Mouse (Mus musculus) adrenal gland (tissue): Measurements from ENCODE around the gene Calr.
"Not testable (repeated sequence)": the region's sequence is repeated elsewhere in the genome, so short reads cannot be mapped to it uniquely, and the experiment has no call there.

Experiments used
- intact Hi-C: fragments of 180-260 bp; cut with DNase I; formaldehyde crosslinking; loops from one replicate; pipeline ENCODE4 v1.15.1; 2025

The Calr gene

GRCm38 (mm10) chr8:84845355-84846093 lies 1.2 kb downstream of the Calr start:
- intact Hi-C loops, result no loop called here

DNA sequence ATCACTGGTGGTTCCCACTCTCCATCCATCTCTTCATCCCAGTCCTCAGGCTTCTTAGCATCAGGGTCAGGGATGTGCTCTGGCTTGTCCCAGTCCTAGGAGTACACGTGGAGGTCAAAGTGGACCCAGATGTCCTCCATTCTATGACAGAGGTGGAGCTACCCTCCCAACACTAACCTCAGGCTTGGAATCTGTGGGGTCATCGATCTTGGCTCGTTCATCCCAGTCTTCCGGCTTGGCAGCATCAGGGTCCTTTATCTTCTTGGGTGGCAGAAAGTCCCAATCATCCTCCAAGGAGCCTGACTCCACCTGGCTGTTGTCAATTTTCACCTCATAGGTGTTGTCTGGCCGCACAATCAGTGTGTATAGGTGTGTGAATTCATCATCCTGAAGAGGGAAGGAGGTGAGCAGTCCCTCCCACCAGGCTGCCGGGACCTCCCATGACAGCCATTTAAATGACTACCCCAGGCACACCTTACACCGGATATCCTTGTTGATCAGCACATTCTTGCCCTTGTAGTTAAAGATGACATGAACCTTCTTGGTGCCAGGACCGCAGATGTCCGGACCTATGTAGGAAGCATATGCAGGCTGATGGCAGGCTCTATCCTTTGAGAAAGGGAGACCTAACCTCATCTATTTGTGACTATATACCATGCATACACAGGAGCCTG lies 2.2 kb downstream of the Calr start:
- intact Hi-C loops, result no loop called here

GRCm38 (mm10) chr8:84841514-84841913 lies 5.2 kb downstream of the Calr start:
- intact Hi-C loops, result no loop called here

GRCm38 (mm10) chr8:84840248-84840999 lies 6.3 kb downstream of the Calr start, which contains the start of gene Rad23a:
TSS of gene Rad23a (minus strand) at chr8:84840665.
- intact Hi-C loops, result no loop called here

- intact Hi-C loops, result no loop called here
These were observed 6.9 kb downstream of the Calr start for GRCm38 (mm10) chr8:84839875-84840247.

- intact Hi-C loops, result no loop called here
These were observed 7.3 kb downstream of the Calr start for GRCm38 (mm10) chr8:84839411-84839810.

- intact Hi-C loops, result no loop called here
These were observed 8.2 kb downstream of the Calr start for GRCm38 (mm10) chr8:84838513-84838912.

DNA sequence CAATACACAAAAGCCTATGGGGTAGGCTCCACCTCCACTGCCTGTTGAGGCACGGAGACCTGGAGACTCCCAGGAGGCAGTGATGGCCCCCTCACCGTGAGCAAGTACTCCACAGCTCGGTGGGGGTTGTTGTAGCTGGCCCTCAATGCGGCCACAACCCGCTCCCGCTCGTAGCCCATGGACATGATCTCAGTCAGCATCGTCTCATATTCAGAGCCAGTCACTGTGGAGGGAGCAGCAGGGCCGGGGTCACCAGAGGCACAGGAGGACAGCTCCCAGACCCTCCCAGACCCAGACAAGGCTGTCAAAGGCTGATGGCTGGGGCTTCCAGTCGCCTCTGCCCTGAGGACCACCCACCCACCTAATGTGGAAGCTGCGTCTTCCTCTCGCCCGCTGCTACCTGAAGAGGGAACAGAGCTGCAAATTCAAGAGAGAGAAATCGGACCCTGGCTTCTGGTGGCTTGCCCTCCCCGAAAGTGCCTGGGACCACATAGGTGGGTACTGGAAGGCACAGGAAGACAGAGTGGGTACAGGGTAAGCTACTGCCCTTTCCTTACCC lies 8.7 kb downstream of the Calr start:
- intact Hi-C loops, result no loop called here

DNA sequence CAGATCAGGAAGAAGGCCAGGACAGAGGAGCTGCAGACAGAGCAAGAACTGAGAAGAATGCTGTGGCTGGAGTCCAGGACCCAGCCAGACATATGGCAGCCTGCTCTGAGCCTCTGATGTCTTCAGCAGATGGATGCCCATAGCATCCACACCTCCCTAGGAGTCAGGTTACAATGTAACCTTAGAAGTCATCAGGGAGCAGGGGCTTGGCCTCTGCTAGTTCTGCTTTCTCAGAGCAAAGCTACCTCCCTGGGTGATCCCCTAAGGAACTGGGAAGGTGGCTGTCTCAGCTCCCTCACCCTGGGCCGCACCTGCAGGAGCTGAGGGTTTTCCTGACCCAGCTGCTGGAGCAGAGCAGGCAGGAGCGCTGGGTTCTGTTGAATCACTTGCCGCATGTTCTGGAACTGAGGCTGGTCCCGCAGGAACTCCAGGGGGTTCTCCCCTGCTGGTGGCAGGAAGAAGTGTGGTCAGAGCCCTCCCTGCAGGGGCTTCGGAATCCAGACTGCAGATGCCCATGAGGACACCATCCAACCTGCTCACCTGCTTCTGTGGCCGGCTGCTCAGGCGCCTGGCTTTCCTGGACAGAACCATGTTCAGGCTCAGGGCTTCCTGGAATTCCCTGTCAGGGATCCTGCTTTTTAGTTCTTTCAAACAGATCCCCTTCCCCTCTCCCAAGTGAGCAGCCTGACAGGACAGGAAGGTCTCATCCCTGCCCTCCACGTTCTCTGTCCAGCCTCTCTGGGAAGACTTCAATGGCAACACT lies 9.4 kb downstream of the Calr start:
- intact Hi-C loops, result no loop called here

DNA sequence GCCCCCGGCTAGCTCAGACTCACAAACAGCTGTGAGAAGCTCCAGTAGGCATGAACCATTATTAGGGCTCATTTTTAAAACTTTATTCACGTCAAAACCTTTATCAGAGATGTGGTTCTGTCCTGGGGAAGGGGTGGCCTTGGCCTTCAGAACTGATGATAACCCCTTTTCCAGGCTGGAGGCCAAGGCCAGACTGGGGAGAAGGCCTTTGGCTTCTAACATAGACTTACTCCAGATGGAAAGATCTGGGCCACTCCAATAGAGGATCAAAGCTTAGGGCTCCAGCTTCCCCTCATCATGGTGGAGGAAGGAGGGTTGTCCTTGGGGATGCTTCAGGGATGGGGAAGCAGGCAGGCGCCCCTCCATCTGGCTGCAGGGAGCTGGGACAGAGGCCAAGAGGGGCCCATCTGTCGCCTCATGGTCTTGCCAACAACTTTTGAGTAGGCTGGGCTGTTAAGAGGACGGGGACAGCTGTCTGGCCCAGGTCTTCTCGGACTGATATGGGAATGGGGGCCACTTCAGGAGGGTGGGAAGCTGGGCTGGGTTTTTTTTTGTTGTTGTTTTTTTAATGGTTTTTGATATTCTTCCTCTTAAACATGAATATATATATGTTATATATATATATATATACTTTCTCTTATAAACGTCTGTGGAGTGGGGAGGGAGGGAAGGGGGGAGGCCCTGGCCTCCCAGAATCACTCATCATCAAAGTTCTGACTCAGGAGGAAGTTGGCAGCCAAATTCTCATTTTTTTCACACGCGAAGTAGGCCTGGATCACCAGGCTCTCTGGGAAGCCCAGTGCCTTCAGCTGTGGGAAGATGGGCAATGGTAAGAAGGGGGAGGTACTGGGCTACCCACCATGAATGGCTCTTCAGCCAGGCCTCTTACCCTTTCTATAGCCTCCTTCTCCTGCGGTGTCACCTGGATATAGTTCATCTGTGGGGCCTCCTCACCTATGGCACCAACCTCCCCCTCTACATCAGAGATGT lies 11.6 kb downstream of the Calr start:
- intact Hi-C loops, result no loop called here

GRCm38 (mm10) chr8:84834002-84834865 lies 12.5 kb downstream of the Calr start:
- intact Hi-C loops, result no loop called here

GRCm38 (mm10) chr8:84832759-84833742 lies 13.7 kb downstream of the Calr start:
- intact Hi-C loops, result no loop called here

- intact Hi-C loops, result no loop called here
These were observed 14.6 kb downstream of the Calr start for GRCm38 (mm10) chr8:84832034-84832717.

DNA sequence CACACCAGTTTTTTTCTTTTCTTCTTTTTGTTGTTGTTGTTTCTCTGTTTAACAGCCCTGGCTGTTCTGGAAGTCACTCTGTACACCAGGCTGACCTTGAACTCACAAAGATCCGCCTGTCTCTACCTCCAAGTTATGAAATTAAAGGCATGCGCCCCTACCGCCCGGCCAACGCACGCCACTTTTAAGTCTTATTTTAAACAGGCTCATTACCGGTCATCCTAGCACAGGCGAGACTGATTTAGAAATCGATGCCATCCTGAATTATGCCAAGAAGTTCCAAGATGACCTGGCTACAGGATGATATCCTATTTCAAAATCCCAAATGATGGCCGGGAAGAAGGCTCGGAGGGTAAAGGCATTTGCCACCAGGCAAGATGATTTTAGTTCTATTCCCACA lies 15.2 kb downstream of the Calr start, which contains the start of gene Gadd45gip1:
Gene Gadd45gip1 (plus strand): TSS at position 33 of the 400 bp plus-strand sequence.
- intact Hi-C loops, result no loop called here

DNA sequence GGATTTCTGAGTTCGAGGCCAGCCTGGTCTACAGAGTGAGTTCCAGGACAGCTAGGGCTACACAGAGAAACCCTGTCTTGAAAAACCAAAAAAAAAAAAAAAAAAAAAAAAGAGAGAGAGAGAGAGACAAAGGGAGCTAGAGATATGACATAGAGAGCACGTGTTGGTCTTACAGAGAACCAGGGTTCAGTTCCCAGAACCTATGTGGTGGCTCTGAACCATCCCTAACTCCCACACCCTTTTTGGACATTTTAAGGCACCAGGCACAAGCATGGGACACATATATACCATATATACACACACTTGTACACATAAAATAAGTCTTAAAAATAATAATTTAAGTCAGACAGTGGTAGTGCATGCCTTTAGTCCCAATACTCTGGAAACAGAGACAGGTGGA lies 20.2 kb downstream of the Calr start:
- intact Hi-C loops, result not testable (repeated sequence)

DNA sequence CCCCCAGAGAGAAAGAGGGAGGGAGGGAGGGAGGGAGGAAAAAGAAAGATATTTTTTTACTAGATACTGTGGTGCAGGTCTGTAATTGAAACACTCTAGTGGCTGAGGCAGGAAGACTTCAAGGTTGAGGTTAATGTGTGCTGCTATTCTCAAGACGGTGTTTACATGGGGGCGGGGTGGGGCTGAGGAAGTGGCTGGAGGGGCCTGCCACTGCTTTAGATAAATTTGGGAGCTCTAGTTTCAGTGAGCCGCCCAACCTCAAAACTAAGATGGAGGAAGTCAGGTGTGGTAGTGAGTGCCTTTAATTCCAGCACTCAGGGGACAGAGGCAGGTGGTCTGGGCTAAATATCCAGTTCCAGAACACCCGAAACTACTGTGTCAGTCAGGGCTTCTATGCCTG lies 21.1 kb downstream of the Calr start:
- intact Hi-C loops, result no loop called here

- intact Hi-C loops, result no loop called here
These were observed 23.1 kb downstream of the Calr start for GRCm38 (mm10) chr8:84823653-84824052.
